Mouse (Mus musculus) left cerebral cortex, postnatal 25 days (tissue): Measurements from ENCODE around the gene Nae1. TPM values are rescaled to one million over a fixed set of nuclear protein-coding genes. Genes with fewer than 3 reads are reported as not detected.
A peak's percentile ranks its signal among the peaks of the same experiment; 100 is the strongest.

Experiments
- DNase-seq, 2 experiments: peaks; one replicate each; pipeline ENCODE4 v3.0.0; 2022; ENCODE audit warnings: low spot score in 2 of 2, mixed read lengths in 1 of 2
- intact Hi-C: fragments of 180-260 bp; cut with DNase I; formaldehyde crosslinking; loops from one replicate; pipeline ENCODE4 v1.15.1; 2025
- total RNA-seq, 2 experiments: library from RNA; stranded (reverse); gene quantifications; 2 replicates each; pipeline ENCODE4 v1.2.3; 2021

Gene Nae1
- total RNA-seq, 2 experiments from 2014 or later, result 44.5 to 50.5 TPM

GRCm38 (mm10) chr8:104535378-104535777 lies 941 bp upstream of the Nae1 start:
- intact Hi-C loops, result loop anchor here (5.0 kb wide), 1 partner anchor 283 kb away; the partner anchor contains the start of gene Cklf
- DNase-seq, result no peak

- DNase-seq, result no peak
- intact Hi-C loops, result loop anchor here (1.0 to 5.0 kb wide), 3 partner anchors 36 to 282 kb away; partner anchors contain the start of genes Cklf and Dync1li2
These were observed 323 bp upstream of the Nae1 start for GRCm38 (mm10) chr8:104534779-104535141.

- intact Hi-C loops, result loop anchor here (5.0 kb wide), 1 partner anchor 91 kb away; the partner anchor contains the start of gene Dync1li2
- DNase-seq, result no peak
These were observed 886 bp downstream of the Nae1 start for GRCm38 (mm10) chr8:104533551-104533950.

GRCm38 (mm10) chr8:104529671-104530070 lies 4.8 kb downstream of the Nae1 start:
- DNase-seq, result no peak
- intact Hi-C loops, result loop anchor here (5.0 kb wide), 1 partner anchor 87 kb away; the partner anchor contains the start of gene Dync1li2

GRCm38 (mm10) chr8:104517872-104518271 lies 16.6 kb downstream of the Nae1 start:
- no peak for DNase-seq
- intact Hi-C loops, result no loop called here

GRCm38 (mm10) chr8:104510134-104510533 lies 24.3 kb downstream of the Nae1 start:
- no peak for DNase-seq
- intact Hi-C loops, result no loop called here

GRCm38 (mm10) chr8:104509061-104510006 lies 25.1 kb downstream of the Nae1 start, which contains the start of gene Terb1:
Gene Terb1, minus strand, starts transcription at chr8:104509910.
- DNase-seq, result peak; percentile 39
- intact Hi-C loops, result loop anchor here (5.0 kb wide), 1 partner anchor 167 kb away; no protein-coding TSS in a partner anchor

GRCm38 (mm10) chr8:104479091-104479490 lies 55.3 kb downstream of the Nae1 start:
- intact Hi-C loops, result no loop called here
- no peak for DNase-seq

- DNase-seq, result no peak
- intact Hi-C loops, result no loop called here
These were observed 62.0 kb downstream of the Nae1 start for GRCm38 (mm10) chr8:104472465-104472864.

GRCm38 (mm10) chr8:104467463-104467862 lies 67.0 kb downstream of the Nae1 start:
- intact Hi-C loops, result no loop called here
- DNase-seq, result no peak

Other genes starting within 250 kb of the Nae1 start
- not detected for gene Cmtm2a, start 241.5 kb downstream of the Nae1 start, total RNA-seq
- gene Gm45711, start 224.6 kb downstream of the Nae1 start, total RNA-seq, result not detected
- gene Cmtm1, start 224.5 kb downstream of the Nae1 start, total RNA-seq, result not detected
- not detected for gene Gm11020, start 213.1 kb downstream of the Nae1 start, total RNA-seq
- not detected for gene Cmtm2b, start 212.4 kb downstream of the Nae1 start, total RNA-seq
- gene Cmtm3, start 195.2 kb downstream of the Nae1 start, total RNA-seq, result 10 to 100 TPM in 1 of 2 experiments, 1 to 10 TPM in 1; 9.3 to 12.2 TPM
- 10 to 100 TPM; 74.8 to 81.5 TPM for gene Cmtm4, start 138.8 kb downstream of the Nae1 start, total RNA-seq
- 100 to 1,000 TPM; 267 to 283 TPM for gene Dync1li2, start 91.6 kb downstream of the Nae1 start, total RNA-seq
- 1 to 10 TPM; 1.9 to 2.3 TPM for gene Terb1, start 24.7 kb downstream of the Nae1 start, total RNA-seq
- gene Car7, start 52 bp upstream of the Nae1 start, total RNA-seq, result 10 to 100 TPM; 28.9 to 30.7 TPM
- gene Pdp2, start 56.8 kb upstream of the Nae1 start, total RNA-seq, result 1 to 10 TPM; 7.6 to 8.4 TPM
- not detected for gene Cdh16, start 89.8 kb upstream of the Nae1 start, total RNA-seq
- 1 to 10 TPM; 3.4 to 3.9 TPM for gene Rrad, start 96.7 kb upstream of the Nae1 start, total RNA-seq
- gene Ciao2b, start 107.3 kb upstream of the Nae1 start, total RNA-seq, result 10 to 100 TPM; 33.1 to 33.5 TPM
- gene Ces2a, start 199.4 kb upstream of the Nae1 start, total RNA-seq, result not detected